Mouse (Mus musculus) CH12.LX (cell line): ENCODE data around the gene Slc25a26. TPM values are rescaled to one million over a fixed set of nuclear protein-coding genes. Genes with fewer than 3 reads are reported as not detected.

ENCODE experiments used
- DNase-seq: peaks from one replicate; pipeline ENCODE4 v3.0.0-alpha.2; 2013; ENCODE audit errors: extremely low read depth
- H3K27ac ChIP-seq: 2 replicates; pipeline ENCODE4 v1.5.1; 2012; ENCODE audit warnings: low read depth, mild to moderate bottlenecking, control low read depth, moderate library complexity; ENCODE audit not compliant: insufficient read depth
- H3K27me3 ChIP-seq: replicated peaks from 2 replicates; pipeline ENCODE3; 2012; ENCODE audit warnings: inconsistent platforms
- H3K36me3 ChIP-seq, 2 experiments: replicated peaks in 1 of 2; 2 replicates each; pipeline versions ENCODE3 to v1.6.1; 2012; ENCODE audit warnings: inconsistent platforms in 1 of 2, low read length in 1 of 2, mild to moderate bottlenecking in 1 of 2, mixed read lengths in 1 of 2, moderate library complexity in 1 of 2; ENCODE audit not compliant: control insufficient read depth in 1 of 2, insufficient read depth in 1 of 2
- H3K4me1 ChIP-seq, 2 experiments: 2 replicates each; pipeline ENCODE4 v1.6.1; 2012; ENCODE audit warnings: inconsistent platforms in 1 of 2, moderate library complexity in 1 of 2; ENCODE audit not compliant: insufficient read depth in 2 of 2, control insufficient read depth in 1 of 2
- H3K4me2 ChIP-seq: 2 replicates; pipeline ENCODE4 v1.6.1; 2012; ENCODE audit warnings: low read depth, mild to moderate bottlenecking, control low read depth; ENCODE audit not compliant: poor library complexity, insufficient read depth, severe bottlenecking
- H3K4me3 ChIP-seq, 3 experiments: fragments of 150-350 bp in 1 of 3; sonication (generic) in 1 of 3; replicated peaks in 1 of 3; 2 replicates each; pipeline versions ENCODE3 to v1.5.1; 2011 to 2012; ENCODE audit warnings: low read depth in 2 of 3, low read length in 2 of 3, mild to moderate bottlenecking in 2 of 3, moderate library complexity in 2 of 3, control low read depth in 1 of 3, improper control_type of control experiment in 1 of 3, inconsistent platforms in 1 of 3, mixed read lengths in 1 of 3; ENCODE audit not compliant: poor library complexity in 1 of 3
- H3K79me2 ChIP-seq: replicated peaks from 2 replicates; pipeline ENCODE4 v1.6.1; 2012; ENCODE audit warnings: mild to moderate bottlenecking, moderate library complexity; ENCODE audit not compliant: control insufficient read depth, poor library complexity, insufficient read depth, severe bottlenecking; ENCODE audit errors: extremely low read depth
- H3K9ac ChIP-seq: 2 replicates; pipeline ENCODE4 v1.6.1; 2012; ENCODE audit warnings: low read depth, mild to moderate bottlenecking, control low read depth, moderate library complexity; ENCODE audit not compliant: insufficient read depth
- H3K9me3 ChIP-seq: replicated peaks from 2 replicates; pipeline ENCODE3; 2012; ENCODE audit warnings: low read length, inconsistent platforms, mixed read lengths
- BHLHE40 ChIP-seq: IDR thresholded peaks from 2 replicates; pipeline ENCODE4 v1.6.1; 2011; ENCODE audit warnings: mild to moderate bottlenecking, low read depth, low read length, improper control_type of control experiment
- CHD1 ChIP-seq: IDR thresholded peaks from 2 replicates; pipeline ENCODE4 v1.6.1; 2012; ENCODE audit warnings: low read depth, low read length, improper control_type of control experiment, inconsistent platforms
- EP300 ChIP-seq: IDR thresholded peaks from 2 replicates; pipeline ENCODE4 v1.6.1; 2011; ENCODE audit warnings: low read length, improper control_type of control experiment
- JUN ChIP-seq: IDR thresholded peaks from 2 replicates; pipeline ENCODE4 v1.6.1; 2011; ENCODE audit warnings: low read depth, mild to moderate bottlenecking, low read length, improper control_type of control experiment, moderate library complexity; ENCODE audit not compliant: insufficient read depth
- KAT2A ChIP-seq: IDR thresholded peaks from 2 replicates; pipeline ENCODE4 v1.6.1; 2012; ENCODE audit warnings: low read length, improper control_type of control experiment, inconsistent platforms; ENCODE audit not compliant: insufficient replicate concordance
- MAZ ChIP-seq: IDR thresholded peaks from 2 replicates; pipeline ENCODE4 v1.6.1; 2012; ENCODE audit warnings: low read depth, mild to moderate bottlenecking, inconsistent platforms, low read length, improper control_type of control experiment, moderate library complexity
- MEF2A ChIP-seq: IDR thresholded peaks from 2 replicates; pipeline ENCODE4 v1.6.1; 2014; ENCODE audit warnings: low read depth, mild to moderate bottlenecking, inconsistent platforms, low read length, improper control_type of control experiment, borderline replicate concordance
- MXI1 ChIP-seq: IDR thresholded peaks from 2 replicates; pipeline ENCODE4 v1.6.1; 2011; ENCODE audit warnings: mild to moderate bottlenecking, low read depth, low read length, improper control_type of control experiment
- MYC ChIP-seq: IDR thresholded peaks from 2 replicates; pipeline ENCODE4 v1.6.1; 2011; ENCODE audit warnings: low read depth, mild to moderate bottlenecking, improper control_type of control experiment, low read length
- NELFE ChIP-seq: IDR thresholded peaks from 2 replicates; pipeline ENCODE4 v1.6.1; 2011; ENCODE audit warnings: low read depth, low read length, improper control_type of control experiment
- PAX5 ChIP-seq: IDR thresholded peaks from 2 replicates; pipeline ENCODE4 v1.6.1; 2012; ENCODE audit warnings: low read length, inconsistent platforms, mixed read lengths
- POLR2A ChIP-seq: IDR thresholded peaks from 2 replicates; pipeline ENCODE4 v1.6.1; 2011; ENCODE audit warnings: low read depth, mild to moderate bottlenecking, improper control_type of control experiment, low read length
- POLR2AphosphoS2 ChIP-seq: IDR thresholded peaks from 2 replicates; pipeline ENCODE4 v1.6.1; 2011; ENCODE audit warnings: low read depth, low read length, improper control_type of control experiment
- RAD21 ChIP-seq: IDR thresholded peaks from 2 replicates; pipeline ENCODE4 v1.6.1; 2011; ENCODE audit warnings: low read depth, mild to moderate bottlenecking, low read length, improper control_type of control experiment, moderate library complexity
- RCOR1 ChIP-seq: conservative IDR thresholded peaks from 2 replicates; pipeline ENCODE4 v1.6.1; 2012; ENCODE audit warnings: low read depth, mild to moderate bottlenecking, inconsistent platforms, low read length, improper control_type of control experiment
- UBTF ChIP-seq: IDR thresholded peaks from 2 replicates; pipeline ENCODE4 v1.6.1; 2012; ENCODE audit warnings: low read depth, mild to moderate bottlenecking, inconsistent platforms, low read length, improper control_type of control experiment, moderate library complexity
- ZC3H11A ChIP-seq: IDR thresholded peaks from 2 replicates; pipeline ENCODE4 v1.6.1; 2012; ENCODE audit warnings: low read depth, mild to moderate bottlenecking, inconsistent platforms, low read length, improper control_type of control experiment
- ZKSCAN1 ChIP-seq: IDR thresholded peaks from 2 replicates; pipeline ENCODE4 v1.6.1; 2012; ENCODE audit warnings: low read depth, inconsistent platforms, low read length, improper control_type of control experiment, borderline replicate concordance
- dilution Hi-C: fragments of 300-500 bp; cut with MboI; formaldehyde crosslinking; loops from 2 replicates; pipeline ENCODE4 v1.14.3; 2020; ENCODE audit warnings: low sequenced_read_pairs; ENCODE audit not compliant: extremely low pct_unique_long_range_greater_than_20kb, extremely low pct_ligation_motif_present
- in situ Hi-C: fragments of 300-500 bp; cut with MboI; formaldehyde crosslinking; loops from 3 replicates; pipeline ENCODE4 v1.14.3; 2019; ENCODE audit warnings: low sequenced_read_pairs, low pct_ligation_motif_present, low pct_unique_long_range_greater_than_20kb, mixed read lengths
- polyA plus RNA-seq: library from polyadenylated mRNA; unstranded; fragments of >175 nt; gene quantifications from 2 replicates; pipeline ENCODE4 v1.2.1, GENCODE M21; 2012; ENCODE audit warnings: low read depth; ENCODE audit not compliant: insufficient read length
- total RNA-seq, 2 experiments: library from RNA; depleted of rRNA; stranded (reverse); fragments of 300-350 nt in 1 of 2; fragments of >200 nt in 1 of 2; gene quantifications; 2 replicates each; pipeline ENCODE4 v1.2.3; 2012 to 2014

Gene Slc25a26
- total and polyA plus RNA-seq, 3 experiments = 5.5 to 9.9 (median 5.9) TPM

- no peak for DNase-seq
- no peak overlapping the region for H3K4me2 ChIP-seq
- no peaks in the 10 kb centered on the region for H3K79me2 ChIP-seq
- H3K27ac ChIP-seq = no peak overlapping the region
- peaks cover 10 to 28% of the 10 kb centered on the region in 2 experiments; a peak in 3 of 4 replicates for H3K4me1 ChIP-seq
- TF ChIP-seq MAZ = no peak
- TF ChIP-seq MXI1 = no peak
- no peak for TF ChIP-seq EP300
- TF ChIP-seq ZKSCAN1 = no peak
- TF ChIP-seq KAT2A = no peak
- no peak for TF ChIP-seq RAD21
- TF ChIP-seq BHLHE40 = no peak
- no peak for TF ChIP-seq ZC3H11A
- no peak for TF ChIP-seq NELFE
- TF ChIP-seq MEF2A = no peak
- H3K36me3 ChIP-seq = no peaks in the 10 kb centered on the region
- no peak overlapping the region for H3K9ac ChIP-seq
- H3K4me3 ChIP-seq = no peak overlapping the region
- dilution Hi-C loops = no loop called here
- H3K9me3 ChIP-seq = no peaks in the 10 kb centered on the region
- no peaks in the 10 kb centered on the region for H3K27me3 ChIP-seq
- in situ Hi-C loops = no loop called here
Measured at GRCm38 (mm10) chr6:94568040-94568439, 67.9 kb downstream of the Slc25a26 start.

DNA sequence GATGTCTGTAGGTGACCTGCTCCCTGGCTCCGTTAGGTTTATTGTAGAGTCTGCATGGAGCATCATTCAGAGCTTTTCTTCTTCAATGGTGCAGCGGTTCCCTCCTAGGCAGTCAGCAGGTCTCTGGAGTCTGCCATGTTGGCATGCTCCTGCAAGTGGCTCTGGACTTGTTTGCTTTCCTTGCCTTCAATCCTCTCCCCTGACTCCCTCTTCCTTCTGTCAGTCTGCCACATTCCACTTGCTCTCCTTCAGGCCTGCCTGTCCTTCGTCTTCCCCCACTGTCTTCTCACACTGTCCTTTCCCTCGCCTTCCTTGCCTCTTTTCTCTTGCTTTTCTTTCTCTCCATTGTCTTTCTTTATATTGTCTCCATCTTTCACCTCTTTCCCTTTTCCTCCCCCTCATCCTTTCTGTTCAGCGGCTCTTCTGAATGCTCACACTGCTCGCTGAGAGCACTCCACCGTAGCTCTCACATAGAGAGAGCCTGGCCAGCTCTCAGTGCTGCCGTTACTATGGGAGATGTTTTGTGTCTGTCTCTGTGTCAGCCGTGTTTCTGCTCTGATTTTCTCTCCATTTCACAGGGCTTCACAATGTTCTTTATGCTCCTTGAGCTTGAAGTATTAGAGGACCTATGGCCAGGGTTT is 75.5 kb downstream of the Slc25a26 start:
- peaks cover 3 to 25% of the 10 kb centered on the region in 2 experiments for H3K36me3 ChIP-seq
- dilution Hi-C loops = no loop called here
- DNase-seq = no peak
- no peaks in the 10 kb centered on the region for H3K79me2 ChIP-seq
- no peaks in the 10 kb centered on the region for H3K9me3 ChIP-seq
- no peak overlapping the region for H3K4me2 ChIP-seq
- TF ChIP-seq MYC (no peak), JUN (no peak), MXI1 (no peak), RCOR1 (no peak), CHD1 (no peak), MAZ (no peak), PAX5 (no peak), ZC3H11A (no peak), POLR2AphosphoS2 (no peak), RAD21 (no peak), POLR2A (no peak), BHLHE40 (no peak), UBTF (no peak)
- TF ChIP-seq, all 38 proteins: peak for 0
- in situ Hi-C loops = no loop called here
- no peaks in the 10 kb centered on the region for H3K27me3 ChIP-seq
- H3K9ac ChIP-seq = no peak overlapping the region
- H3K27ac ChIP-seq = no peak overlapping the region
- H3K4me1 ChIP-seq = no peaks in the 10 kb centered on the region
- no peak overlapping the region for H3K4me3 ChIP-seq
